Mouse (Mus musculus) kidney, adult 2 months (tissue): ENCODE measurements around the gene Zdhhc11.
A peak's percentile ranks its signal among the peaks of the same experiment; 100 is the strongest.

Experiments
- CTCF ChIP-seq: fragments of 200-500 bp; conservative IDR thresholded peaks from 2 replicates; pipeline ENCODE4 v1.5.1; 2011; ENCODE audit warnings: low read depth, mild to moderate bottlenecking, control low read depth, low read length, moderate library complexity, mixed read lengths; ENCODE audit not compliant: insufficient read depth, insufficient read length
- POLR2A ChIP-seq: fragments of 200-500 bp; IDR thresholded peaks from one replicate; pipeline ENCODE4 v1.6.1; 2011; ENCODE audit warnings: low read depth, low read length, control low read depth

- TF ChIP-seq POLR2A = no peak
- TF ChIP-seq CTCF = peak; percentile 75
Measured at GRCm38 (mm10) chr13:74026215-74026614, 62.6 kb downstream of the Zdhhc11 start.
